Mouse (Mus musculus) liver, postnatal 0 days (tissue): ENCODE measurements around the gene Gm21921. TPM values are rescaled to one million over a fixed set of nuclear protein-coding genes. Genes with fewer than 3 reads are reported as not detected.
"Not testable (repeated sequence)": the region's sequence is repeated elsewhere in the genome, so short reads cannot be mapped to it uniquely, and the experiment has no call there.

Experiments used
- ATAC-seq: fragments of 200-750 bp; cut with Nextera tagmentation; 2 replicates; pipeline ENCODE4 v1.8.0; 2017; ENCODE audit warnings: mild to moderate bottlenecking, moderate library complexity
- DNase-seq: peaks from one replicate; pipeline ENCODE4 v3.0.0-alpha.2; 2016
- H3K27ac ChIP-seq: fragments of 300-500 bp; sonication (generic); 2 replicates; pipeline ENCODE4 v1.5.1; 2014; ENCODE audit warnings: antibody characterized with exemption, moderate library complexity, mild to moderate bottlenecking, low read depth
- H3K27me3 ChIP-seq: fragments of 300-500 bp; sonication (generic); 2 replicates; pipeline ENCODE4 v1.6.1; 2014; ENCODE audit warnings: low read length, control low read depth, mixed read lengths; ENCODE audit not compliant: insufficient read depth
- H3K36me3 ChIP-seq: fragments of 300-500 bp; sonication (generic); replicated peaks from 2 replicates; pipeline ENCODE4 v1.6.1; 2014; ENCODE audit warnings: mild to moderate bottlenecking, control low read depth, low read length, moderate library complexity, mixed read lengths; ENCODE audit not compliant: insufficient read depth
- H3K4me1 ChIP-seq: fragments of 300-500 bp; sonication (generic); 2 replicates; pipeline ENCODE4 v1.6.1; 2014; ENCODE audit warnings: antibody characterized with exemption, mild to moderate bottlenecking, control low read depth; ENCODE audit not compliant: insufficient read depth
- H3K4me2 ChIP-seq: fragments of 300-500 bp; sonication (generic); 2 replicates; pipeline ENCODE4 v1.6.1; 2014; ENCODE audit warnings: low read depth, mild to moderate bottlenecking, low read length, moderate library complexity, mixed read lengths
- H3K4me3 ChIP-seq: fragments of 300-500 bp; sonication (generic); 2 replicates; pipeline ENCODE4 v1.5.1; 2014; ENCODE audit warnings: low read depth, low read length
- H3K9ac ChIP-seq: fragments of 300-500 bp; sonication (generic); replicated peaks from 2 replicates; pipeline ENCODE4 v1.6.1; 2014; ENCODE audit warnings: mild to moderate bottlenecking, moderate library complexity
- H3K9me3 ChIP-seq: fragments of 300-500 bp; sonication (generic); 2 replicates; pipeline ENCODE4 v1.6.1; 2016; ENCODE audit warnings: mild to moderate bottlenecking, control low read depth, low read length, mixed read lengths
- WGBS: fragments of 180-500 bp; shearing (Covaris S2); extraction: QIAGEN DNeasy Blood & Tissue Kit; methylation state at CpG from one replicate; pipeline ENCODE4 v1.1.7; 2014; ENCODE audit not compliant: insufficient replicate concordance; 5-methylcytosine and 5-hydroxymethylcytosine counted together
- polyA plus RNA-seq: library from polyadenylated mRNA; unstranded; fragments of >200 nt; fragmentation: Nextera tagmentation; extraction: Ambion mirVana; gene quantifications from 2 replicates; pipeline ENCODE4 v1.2.1, GENCODE M21; 2015

The Gm21921 gene
- polyA plus RNA-seq, result not detected in 2 replicates

- not testable (repeated sequence) for H3K27me3 ChIP-seq, H3K4me3 ChIP-seq, H3K27ac ChIP-seq, H3K4me1 ChIP-seq, H3K9ac ChIP-seq, ATAC-seq, H3K4me2 ChIP-seq, H3K9me3 ChIP-seq, DNase-seq, H3K36me3 ChIP-seq
- WGBS, result no CpG with 5 or more reads among the region's 2 CpGs
Measured at GRCm38 (mm10) chrY:24796143-24796542, at the start of gene Gm21921. Gene Gm21921 (minus strand): TSS chrY:24796243.
